Comparison of ENCODE assay signal across 24 mouse cellular contexts in genomic region chr4:141423288-141423687, GRCm38 (mm10). TPM values are rescaled to one million over a fixed set of nuclear protein-coding genes. Genes with fewer than 3 reads are reported as not detected.
DNase-seq lines count a peak whose midpoint lies in the region; ATAC-seq and TF ChIP-seq lines count a peak whose summit lies in the region.
"Had no signal": no experiment of that assay in that cellular context is flagged by ENCODE, and none has a peak within 500 bp of the region (broad histone marks: within the 10 kb centered on the region; RNA-seq: fewer than 3 reads in every experiment).

No protein-coding gene starts in this region.

- H3K36me3 ChIP-seq in intestine, embryonic 15.5 days, result no peaks in the 10 kb centered on the region
- no peaks in the 10 kb centered on the region for H3K36me3 ChIP-seq in intestine, postnatal 0 days (ENCODE audit: control insufficient read depth, insufficient read depth)
- H3K36me3 ChIP-seq in heart, embryonic 11.5 days (ENCODE audit: control insufficient read depth, insufficient read depth, low read length), result 0 out of 2 replicates have a peak, but pooled peaks cover 6% of the 10 kb centered on the region
- no peaks in the 10 kb centered on the region for H3K36me3 ChIP-seq in kidney, embryonic 15.5 days
- H3K36me3 ChIP-seq: forebrain, embryonic 15.5 days; G1E; limb, embryonic 12.5 days; liver, embryonic 13.5 days; neural tube, embryonic 12.5 days; stomach, embryonic 15.5 days had no signal

- H3K27me3 ChIP-seq in intestine, embryonic 15.5 days (replicated peaks), result no peaks in the 10 kb centered on the region
- no peaks in the 10 kb centered on the region for H3K27me3 ChIP-seq in intestine, postnatal 0 days (replicated peaks; ENCODE audit: control insufficient read depth, insufficient read depth, low read length)
- H3K27me3 ChIP-seq in heart, embryonic 11.5 days (ENCODE audit: control insufficient read depth, insufficient read depth, low read length), result no peaks in the 10 kb centered on the region
- H3K27me3 ChIP-seq in kidney, embryonic 15.5 days, result peaks cover 11% of the 10 kb centered on the region; the same call in 1 of the 2 replicates
- H3K27me3 ChIP-seq: forebrain, embryonic 15.5 days had no signal

- H3K9ac ChIP-seq in intestine, embryonic 15.5 days, result no peak overlapping the region
- no peak overlapping the region for H3K9ac ChIP-seq in intestine, postnatal 0 days (ENCODE audit: low read depth, low read length)
- peak overlapping the region; percentile 94 for H3K9ac ChIP-seq in heart, embryonic 11.5 days (ENCODE audit: low read depth, low read length)
- H3K9ac ChIP-seq in kidney, embryonic 15.5 days, result no peak overlapping the region
- H3K9ac ChIP-seq: forebrain, embryonic 15.5 days; limb, embryonic 12.5 days; liver, embryonic 13.5 days; neural tube, embryonic 12.5 days; stomach, embryonic 15.5 days had no signal

- no peaks in the 10 kb centered on the region for H3K9me3 ChIP-seq in intestine, embryonic 15.5 days
- no peaks in the 10 kb centered on the region for H3K9me3 ChIP-seq in intestine, postnatal 0 days (ENCODE audit: control insufficient read depth)
- H3K9me3 ChIP-seq in heart, embryonic 11.5 days (replicated peaks; ENCODE audit: control insufficient read depth, low read length), result no peaks in the 10 kb centered on the region
- no peaks in the 10 kb centered on the region for H3K9me3 ChIP-seq in kidney, embryonic 15.5 days (replicated peaks)
- H3K9me3 ChIP-seq: forebrain, embryonic 15.5 days; G1E; limb, embryonic 12.5 days; liver, embryonic 13.5 days; neural tube, embryonic 12.5 days; stomach, embryonic 15.5 days had no signal

- TF ChIP-seq CTCF in intestine, postnatal 0 days (IDR thresholded peaks at IDR 0.05; ENCODE audit: low read depth), result no peak

- WGBS in intestine, embryonic 15.5 days, result 82% methylated on average over 5 of the region's 5 CpGs
- WGBS in intestine, postnatal 0 days, result 81% methylated on average over 5 of the region's 5 CpGs
- 61% methylated on average over 5 of the region's 5 CpGs for WGBS in heart, embryonic 11.5 days (ENCODE audit: insufficient replicate concordance)
- WGBS in kidney, embryonic 15.5 days, result 84% methylated on average over 5 of the region's 5 CpGs

- H3K4me1 ChIP-seq in intestine, embryonic 15.5 days (replicated peaks), result peaks cover 49% of the 10 kb centered on the region
- H3K4me1 ChIP-seq in intestine, postnatal 0 days (replicated peaks; ENCODE audit: control insufficient read depth, insufficient read depth, low read length), result peaks cover 13% of the 10 kb centered on the region; the same call in 1 of the 2 replicates
- peaks cover 37% of the 10 kb centered on the region for H3K4me1 ChIP-seq in heart, embryonic 11.5 days (ENCODE audit: control insufficient read depth, insufficient read depth, low read length)
- H3K4me1 ChIP-seq in kidney, embryonic 15.5 days, result peaks cover 54% of the 10 kb centered on the region

- H3K27ac ChIP-seq in intestine, embryonic 15.5 days, result no peak overlapping the region
- H3K27ac ChIP-seq in intestine, postnatal 0 days (ENCODE audit: low read depth, low read length), result no peak overlapping the region
- H3K27ac ChIP-seq in heart, embryonic 11.5 days (ENCODE audit: low read depth, low read length), result peak overlapping the region; percentile 97
- no peak overlapping the region for H3K27ac ChIP-seq in kidney, embryonic 15.5 days
- H3K27ac ChIP-seq: forebrain, embryonic 15.5 days; kidney, postnatal 0 days; layer of hippocampus, adult 2 months; limb, embryonic 12.5 days; liver, embryonic 13.5 days; neural tube, embryonic 12.5 days; stomach, embryonic 15.5 days had no signal

- peak overlapping the region; percentile 49; the same call in 1 of the 2 replicates for H3K4me2 ChIP-seq in intestine, embryonic 15.5 days (replicated peaks)
- H3K4me2 ChIP-seq in intestine, postnatal 0 days (replicated peaks; ENCODE audit: low read depth), result no peak overlapping the region
- H3K4me2 ChIP-seq in heart, embryonic 11.5 days, result peak overlapping the region; percentile 71
- H3K4me2 ChIP-seq in kidney, embryonic 15.5 days, result no peak overlapping the region
- H3K4me2 ChIP-seq: forebrain, embryonic 15.5 days; limb, embryonic 12.5 days; liver, embryonic 13.5 days; neural tube, embryonic 12.5 days had no signal

- peak; percentile 63 for DNase-seq in NIH3T3 (ENCODE audit: low read depth)
- peak; percentile 49 to 63 for DNase-seq in heart, postnatal 36 days
- DNase-seq in spleen, postnatal 14 days (ENCODE audit: low spot score in 2 of 2), result no peak
- DNase-seq: cerebellum, postnatal 25 days; liver, embryonic 13.5 days; lung, postnatal 10 days; spleen, adult 18-20 months had no signal

- no peak for ATAC-seq in intestine, embryonic 15.5 days
- ATAC-seq in intestine, postnatal 0 days, result no peak
- ATAC-seq in heart, embryonic 11.5 days (replicated peaks; ENCODE audit: insufficient number of reproducible peaks, low FRiP score, low TSS enrichment), result no peak
- no peak for ATAC-seq in kidney, embryonic 15.5 days (replicated peaks; ENCODE audit: low FRiP score)
- ATAC-seq: CD4-positive, CD25-positive, alpha-beta regulatory T cell, adult 4 months; forebrain, embryonic 15.5 days; inflammation-experienced regulatory T-cells, adult 6 months had no signal

- no peak overlapping the region for H3K4me3 ChIP-seq in intestine, embryonic 15.5 days (replicated peaks)
- H3K4me3 ChIP-seq in intestine, postnatal 0 days (ENCODE audit: low read depth, low read length), result no peak overlapping the region
- peak overlapping the region; percentile 76 for H3K4me3 ChIP-seq in heart, embryonic 11.5 days (ENCODE audit: low read depth, low read length)
- H3K4me3 ChIP-seq in kidney, embryonic 15.5 days (replicated peaks), result no peak overlapping the region
- H3K4me3 ChIP-seq: erythroblast, embryonic 14.5 days; forebrain, embryonic 15.5 days; layer of hippocampus, adult 2 months; limb, embryonic 12.5 days; liver, embryonic 13.5 days; neural tube, embryonic 12.5 days; stomach, embryonic 15.5 days had no signal

- intact Hi-C loops in heart, postnatal 36 days (cut with DNase I), result no loop called here

RNA-seq across cellular contexts. Expression of gene Hspb7, which starts 2.7 kb away (rescaled TPM):
- 3.0 and 3.1 TPM in 2 replicates for polyA plus RNA-seq in intestine, embryonic 15.5 days (2015; fragmentation: Nextera tagmentation; extraction: Ambion mirVana)
- 4.7 and 8.0 TPM in 2 replicates for polyA plus RNA-seq in intestine, postnatal 0 days (2015; fragmentation: Nextera tagmentation; extraction: Ambion mirVana)
- 155 and 275 TPM in 2 replicates for polyA plus RNA-seq in heart, embryonic 11.5 days (2014; fragmentation: Nextera tagmentation; extraction: Ambion mirVana)
- total RNA-seq in heart, postnatal 36 days (2021), result 1,000 to 10,000 TPM; 1,173 to 1,191 TPM
- 1.0 and 1.1 TPM in 2 replicates for polyA plus RNA-seq in kidney, embryonic 15.5 days (2015; fragmentation: Nextera tagmentation; extraction: Ambion mirVana)
- total RNA-seq: G1E had no signal
- polyA plus RNA-seq: CD4-positive, CD25-positive, alpha-beta regulatory T cell, adult 4 months; erythroblast, embryonic 14.5 days; forebrain, embryonic 15.5 days; G1E; hindbrain, embryonic 11.5 days; inflammation-experienced regulatory T-cells, adult 6 months; limb, embryonic 12.5 days; neural tube, embryonic 12.5 days had no signal

RNA-seq across cellular contexts. Expression of gene Clcnkb, which starts 7.5 kb away (rescaled TPM):
- polyA plus RNA-seq in intestine, embryonic 15.5 days (2015; fragmentation: Nextera tagmentation; extraction: Ambion mirVana), result not detected in 2 replicates
- polyA plus RNA-seq in intestine, postnatal 0 days (2015; fragmentation: Nextera tagmentation; extraction: Ambion mirVana), result not detected in 2 replicates
- polyA plus RNA-seq in heart, embryonic 11.5 days (2014; fragmentation: Nextera tagmentation; extraction: Ambion mirVana), result 0.90 and 1.0 TPM in 2 replicates
- 1 to 10 TPM in 1 of 2 experiments, under 1 TPM in 1; 0.38 to 1.0 TPM for total RNA-seq in heart, postnatal 36 days (2021)
- polyA plus RNA-seq in kidney, embryonic 15.5 days (2015; fragmentation: Nextera tagmentation; extraction: Ambion mirVana), result 19.5 and 19.8 TPM in 2 replicates
- total RNA-seq: adrenal gland, adult 18-20 months; layer of hippocampus, adult 2 months; left cerebral cortex, adult 18-20 months had no signal
- polyA plus RNA-seq: CD4-positive, CD25-positive, alpha-beta regulatory T cell, adult 4 months; erythroblast, embryonic 14.5 days; forebrain, embryonic 15.5 days; G1E; hindbrain, embryonic 11.5 days; inflammation-experienced regulatory T-cells, adult 6 months; limb, embryonic 12.5 days; liver, embryonic 13.5 days; neural tube, embryonic 12.5 days; stomach, embryonic 15.5 days had no signal

RNA-seq across cellular contexts. Expression of gene Srarp, which starts 12.6 kb away (rescaled TPM):
- polyA plus RNA-seq in intestine, embryonic 15.5 days (2015; fragmentation: Nextera tagmentation; extraction: Ambion mirVana), result not detected in 2 replicates
- polyA plus RNA-seq in intestine, postnatal 0 days (2015; fragmentation: Nextera tagmentation; extraction: Ambion mirVana), result not detected in 2 replicates
- not detected in 2 replicates for polyA plus RNA-seq in heart, embryonic 11.5 days (2014; fragmentation: Nextera tagmentation; extraction: Ambion mirVana)
- 1 to 10 TPM in 1 of 2 experiments, under 1 TPM in 1; 0.67 to 1.6 TPM for total RNA-seq in heart, postnatal 36 days (2021)
- not detected in 2 replicates for polyA plus RNA-seq in kidney, embryonic 15.5 days (2015; fragmentation: Nextera tagmentation; extraction: Ambion mirVana)
- total RNA-seq: G1E had no signal
- polyA plus RNA-seq: CD4-positive, CD25-positive, alpha-beta regulatory T cell, adult 4 months; erythroblast, embryonic 14.5 days; forebrain, embryonic 15.5 days; G1E; hindbrain, embryonic 11.5 days; inflammation-experienced regulatory T-cells, adult 6 months; limb, embryonic 12.5 days; liver, embryonic 13.5 days; neural tube, embryonic 12.5 days; stomach, embryonic 15.5 days had no signal

RNA-seq across cellular contexts. Expression of gene Zbtb17, which starts 21.2 kb away (rescaled TPM):
- 25.6 and 27.2 TPM in 2 replicates for polyA plus RNA-seq in intestine, embryonic 15.5 days (2015; fragmentation: Nextera tagmentation; extraction: Ambion mirVana)
- 9.7 and 9.8 TPM in 2 replicates for polyA plus RNA-seq in intestine, postnatal 0 days (2015; fragmentation: Nextera tagmentation; extraction: Ambion mirVana)
- polyA plus RNA-seq in heart, embryonic 11.5 days (2014; fragmentation: Nextera tagmentation; extraction: Ambion mirVana), result 19.1 and 21.3 TPM in 2 replicates
- 10 to 100 TPM; 21.3 to 24.7 TPM for total RNA-seq in heart, postnatal 36 days (2021)
- 39.8 and 40.4 TPM in 2 replicates for polyA plus RNA-seq in kidney, embryonic 15.5 days (2015; fragmentation: Nextera tagmentation; extraction: Ambion mirVana)

RNA-seq across cellular contexts. Expression of gene Clcnka, which starts 24.8 kb away (rescaled TPM):
- polyA plus RNA-seq in intestine, embryonic 15.5 days (2015; fragmentation: Nextera tagmentation; extraction: Ambion mirVana), result 0.06 and 0.08 TPM in 2 replicates
- 0.14 TPM in 1 of 2 replicates, not detected in the other for polyA plus RNA-seq in intestine, postnatal 0 days (2015; fragmentation: Nextera tagmentation; extraction: Ambion mirVana)
- 0.14 and 0.42 TPM in 2 replicates for polyA plus RNA-seq in heart, embryonic 11.5 days (2014; fragmentation: Nextera tagmentation; extraction: Ambion mirVana)
- not detected for total RNA-seq in heart, postnatal 36 days (2021)
- 7.6 and 8.5 TPM in 2 replicates for polyA plus RNA-seq in kidney, embryonic 15.5 days (2015; fragmentation: Nextera tagmentation; extraction: Ambion mirVana)
- total RNA-seq: adrenal gland, adult 18-20 months; G1E; layer of hippocampus, adult 2 months; left cerebral cortex, adult 18-20 months had no signal
- polyA plus RNA-seq: CD4-positive, CD25-positive, alpha-beta regulatory T cell, adult 4 months; erythroblast, embryonic 14.5 days; forebrain, embryonic 15.5 days; G1E; inflammation-experienced regulatory T-cells, adult 6 months; liver, embryonic 13.5 days; neural tube, embryonic 12.5 days had no signal

Comparison
In these comparisons a context has a peak if more than half of its experiments do, and no peak if none do; other contexts are left out.
1. H3K4me2 ChIP-seq: peak in intestine, embryonic 15.5 days (single experiment) and heart, embryonic 11.5 days (single experiment); none in intestine, postnatal 0 days (single experiment) and kidney, embryonic 15.5 days (single experiment).
2. DNase-seq: peak in NIH3T3 (single experiment) and heart, postnatal 36 days (2 of 2); none in spleen, postnatal 14 days (0 of 2).
3. RNA of gene Hspb7, which starts 2.7 kb away (polyA plus RNA-seq): 155 to 275 TPM in heart, embryonic 11.5 days; 4.7 to 8.0 TPM in intestine, postnatal 0 days, 3.0 to 3.1 TPM in intestine, embryonic 15.5 days and 1.0 to 1.1 TPM in kidney, embryonic 15.5 days; every median in the first group is over 10 times any median in the second.
4. RNA of gene Clcnkb, which starts 7.5 kb away (polyA plus RNA-seq): 19.5 to 19.8 TPM in kidney, embryonic 15.5 days; 0.90 to 1.0 TPM in heart, embryonic 11.5 days, not detected in intestine, embryonic 15.5 days and not detected in intestine, postnatal 0 days; every median in the first group is over 10 times any median in the second.